Mouse (Mus musculus) adrenal gland, postnatal 14 days (tissue): ENCODE data around the gene Larp4b. TPM values are rescaled to one million over a fixed set of nuclear protein-coding genes. Genes with fewer than 3 reads are reported as not detected.

Experiments
- total RNA-seq: library from RNA; stranded (reverse); gene quantifications from 2 replicates; pipeline ENCODE4 v1.2.3, GENCODE M21; 2021

The Larp4b gene
- total RNA-seq, 1 experiment from 2014 or later = 73.0 TPM

Other genes with a start within 250 kb of the Larp4b start
- 37.6 and 38.4 TPM in 2 replicates for gene Wdr37, start 222.0 kb upstream of the Larp4b start, total RNA-seq
- 32.0 and 58.2 TPM in 2 replicates for gene Idi1, start 208.4 kb upstream of the Larp4b start, total RNA-seq
- gene Gm9745, start 145.7 kb upstream of the Larp4b start, total RNA-seq = not detected in 2 replicates
- gene Idi2, start 141.0 kb upstream of the Larp4b start, total RNA-seq = not detected in 2 replicates
- 59.5 and 65.7 TPM in 2 replicates for gene Gtpbp4, start 97.8 kb upstream of the Larp4b start, total RNA-seq
- 18.5 and 19.8 TPM in 2 replicates for gene Dip2c, start 182.6 kb downstream of the Larp4b start, total RNA-seq